Mouse (Mus musculus): ENCODE data around the gene Tmem42.

Tmem42 gene

DNA sequence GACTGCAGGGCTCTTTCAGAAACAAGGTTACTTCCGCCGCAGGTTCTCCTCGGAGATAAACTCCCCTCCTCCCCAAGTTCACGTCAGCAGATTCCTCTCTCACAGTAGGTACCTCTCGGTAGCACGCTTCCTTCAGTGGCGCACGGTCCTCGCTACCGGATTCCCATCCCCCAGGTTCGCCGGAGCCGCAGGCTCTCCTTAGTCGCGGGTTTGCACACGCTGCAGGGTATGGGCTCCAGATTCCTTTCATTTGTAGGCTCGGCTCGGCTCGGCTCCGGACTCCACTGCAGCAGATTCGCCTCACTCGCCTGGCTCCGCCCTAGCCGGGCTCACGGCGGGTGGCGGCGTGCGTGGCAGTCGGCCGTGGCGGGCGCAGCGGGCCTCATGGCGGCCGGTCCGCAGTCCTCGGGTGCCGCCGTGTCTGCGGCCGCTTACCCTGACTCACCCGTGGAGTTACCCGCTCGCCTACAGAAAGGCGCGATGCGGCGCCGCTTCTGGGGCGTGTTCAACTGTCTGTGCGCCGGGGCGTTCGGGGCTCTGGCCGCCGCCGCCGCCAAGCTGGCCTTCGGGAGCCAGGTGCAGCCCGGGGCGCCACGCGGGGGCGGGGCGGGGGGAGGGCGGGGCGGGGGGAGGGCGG is at the start of gene Tmem42:
TSS of gene Tmem42 (plus strand) at position 332 of the 637 bp plus-strand sequence.
- DNase-seq (ENCODE audit: low spot score) = peak; percentile 76

DNA sequence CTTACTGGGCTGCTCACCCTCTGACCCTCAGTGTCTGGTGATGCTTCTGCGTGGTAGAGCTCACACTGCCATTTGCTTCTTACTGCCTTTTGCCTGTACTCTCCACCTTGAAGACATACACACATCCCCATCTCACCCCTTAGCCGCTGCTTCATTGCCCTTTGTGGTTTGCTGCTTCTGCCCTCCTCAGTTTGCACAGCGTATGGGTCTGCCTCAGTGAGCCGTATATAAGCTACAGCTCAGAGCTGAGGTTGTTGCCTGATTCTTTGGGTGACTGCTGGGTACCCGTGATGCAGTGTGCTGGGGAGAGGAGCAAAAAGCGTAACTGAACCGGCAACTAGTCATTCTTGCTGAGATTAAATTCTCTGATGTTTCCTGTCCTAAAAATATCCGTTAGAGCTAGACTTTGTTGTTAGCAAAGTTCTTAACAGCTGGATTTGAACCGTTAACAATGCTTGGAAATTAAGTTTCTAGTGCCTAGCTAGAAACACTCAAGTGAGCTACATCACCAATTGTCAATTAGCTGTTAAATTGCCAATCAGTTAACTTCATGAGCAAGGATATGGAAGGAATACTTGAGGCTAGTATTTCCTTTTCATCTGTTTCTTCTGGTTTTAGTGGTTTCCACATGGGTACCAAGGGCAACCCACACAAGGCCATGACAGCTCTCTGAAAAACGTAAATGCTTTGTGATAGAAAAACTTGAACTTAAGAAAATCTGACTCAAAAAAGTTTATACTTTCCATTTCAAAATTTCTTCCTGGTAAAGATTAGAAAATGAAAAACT is 22.5 kb upstream of the Tmem42 start:
- DNase-seq (ENCODE audit: low spot score) = no peak

DNA sequence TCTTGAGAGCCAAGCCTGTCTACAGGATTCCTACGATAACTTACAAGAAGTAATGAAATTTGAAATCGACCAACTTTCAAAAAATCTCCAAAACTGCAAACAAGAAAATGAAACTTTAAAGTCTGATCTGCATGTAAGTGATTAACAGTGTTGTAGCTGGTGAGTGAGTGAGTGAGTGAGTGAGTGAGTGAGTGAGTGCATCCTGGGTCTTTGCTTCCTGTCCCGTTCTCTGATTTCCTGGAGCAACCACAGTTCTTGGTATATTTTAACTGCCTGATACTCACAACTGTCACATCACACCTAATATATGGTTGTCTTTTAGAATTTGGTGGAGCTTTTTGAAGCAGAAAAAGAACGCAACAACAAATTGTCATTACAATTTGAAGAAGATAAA is 21.9 kb upstream of the Tmem42 start:
- no peak for DNase-seq (ENCODE audit: low spot score)

DNA sequence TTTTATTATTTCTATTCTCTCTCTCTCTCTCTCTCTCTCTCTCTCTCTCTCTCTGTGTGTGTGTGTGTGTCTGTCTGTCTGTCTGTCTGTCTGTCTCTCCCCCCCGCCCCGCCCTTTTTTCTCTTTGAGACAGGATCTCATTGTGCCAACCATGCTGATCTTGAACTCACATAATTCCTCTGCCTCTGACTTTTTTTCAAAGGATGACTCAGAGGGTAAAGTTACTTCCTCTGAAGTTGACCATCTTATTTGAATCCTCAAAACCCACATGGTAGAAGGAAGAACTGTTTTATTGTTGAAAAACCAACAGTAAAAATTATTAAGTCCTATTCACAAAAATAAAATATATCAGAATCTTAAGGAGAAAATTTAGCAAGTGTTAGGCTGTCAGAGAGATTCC is 16.4 kb upstream of the Tmem42 start:
- DNase-seq (ENCODE audit: low spot score) = no peak

GRCm38 (mm10) chr9:123006071-123006470 is 15.1 kb upstream of the Tmem42 start:
- DNase-seq (ENCODE audit: low spot score) = no peak

- DNase-seq (ENCODE audit: low spot score) = peak; percentile 16
These were observed 682 bp downstream of the Tmem42 start for GRCm38 (mm10) chr9:123021636-123022379.

DNA sequence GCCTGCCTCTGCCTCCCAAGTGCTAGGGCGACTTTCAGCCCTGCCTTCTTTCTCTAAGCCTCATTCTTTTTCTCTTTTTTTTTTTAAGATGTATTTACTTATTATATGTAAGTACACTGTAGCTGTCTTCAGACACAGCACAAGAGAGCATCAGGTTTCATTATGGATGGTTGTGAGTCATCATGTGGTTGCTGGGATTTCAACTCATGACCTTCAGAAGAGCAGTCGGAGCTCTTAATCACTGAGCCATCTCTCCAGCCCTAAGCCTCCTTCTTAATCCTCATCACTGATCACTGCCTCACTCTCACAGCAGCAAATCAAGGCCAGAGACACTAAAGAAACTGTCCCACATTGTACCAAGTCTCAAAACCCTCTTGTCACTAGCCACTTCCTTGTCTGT is 3.1 kb downstream of the Tmem42 start:
- no peak for DNase-seq (ENCODE audit: low spot score)

GRCm38 (mm10) chr9:123031496-123032246 is 10.5 kb downstream of the Tmem42 start:
- DNase-seq (ENCODE audit: low spot score) = no peak

DNA sequence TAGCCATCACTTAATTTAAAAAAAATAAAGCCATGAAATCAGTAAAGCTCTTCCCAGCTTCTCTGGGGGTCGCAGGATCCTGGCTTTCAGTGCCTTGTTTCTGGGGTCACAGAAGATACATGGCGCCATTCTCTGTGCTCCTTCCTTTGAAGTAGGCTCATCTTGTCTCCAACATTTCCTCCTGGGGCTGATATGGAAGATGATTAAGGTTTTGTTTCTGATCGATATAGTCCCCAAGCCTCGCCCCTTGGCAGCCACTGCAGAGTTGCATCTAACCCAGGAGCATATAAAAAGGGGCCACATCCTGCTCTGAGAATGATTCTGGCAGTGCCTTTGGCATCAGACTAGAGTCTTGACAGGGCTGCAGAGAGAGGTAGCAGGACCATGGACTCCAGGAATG is 13.3 kb downstream of the Tmem42 start, which contains the start of gene Tgm4:
TSS of gene Tgm4 (plus strand) at position 301 of the 400 bp plus-strand sequence.
- DNase-seq (ENCODE audit: low spot score) = no peak

GRCm38 (mm10) chr9:123047665-123048064 is 26.5 kb downstream of the Tmem42 start:
- no peak for DNase-seq (ENCODE audit: low spot score)

DNA sequence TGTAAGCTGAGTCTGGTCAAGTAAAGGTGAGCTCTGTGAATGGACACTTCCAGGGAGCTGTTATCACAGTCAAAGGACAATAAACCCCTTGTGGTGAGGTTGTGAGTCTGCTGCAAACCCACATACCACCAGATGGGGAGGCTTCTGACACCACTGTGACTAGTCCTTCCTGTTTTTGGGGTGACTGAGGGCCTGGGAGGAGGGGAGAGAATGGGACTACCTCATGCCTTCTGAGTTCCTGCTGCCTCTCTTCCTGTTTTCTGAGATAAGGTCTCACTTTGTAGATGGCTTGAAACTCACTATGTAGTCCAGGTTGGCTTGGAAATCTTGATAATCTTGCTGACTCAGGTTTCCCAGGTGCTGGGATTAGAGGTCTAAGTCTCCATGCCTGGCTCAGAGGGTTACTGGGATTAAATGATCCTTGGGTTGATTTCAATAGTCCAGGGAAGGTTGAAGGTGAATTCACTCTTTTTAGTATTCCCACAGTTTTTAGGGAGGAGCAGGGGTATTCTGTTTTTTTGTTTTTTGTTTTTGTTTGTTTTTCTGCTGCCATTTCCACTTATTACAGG is 37.7 kb downstream of the Tmem42 start:
- no peak for DNase-seq (ENCODE audit: low spot score)

- DNase-seq (ENCODE audit: low spot score) = no peak
These were observed 39.0 kb downstream of the Tmem42 start for GRCm38 (mm10) chr9:123060172-123060571.

Measured in left cerebral cortex, adult 11 months (tissue).